Mouse (Mus musculus): ENCODE data around the gene Mndal. TPM values are rescaled to one million over a fixed set of nuclear protein-coding genes. Genes with fewer than 3 reads are reported as not detected.
A peak's percentile ranks its signal among the peaks of the same experiment; 100 is the strongest.
"Not testable (repeated sequence)": the region's sequence is repeated elsewhere in the genome, so short reads cannot be mapped to it uniquely, and the experiment has no call there.

The Mndal gene
- total and polyA plus RNA-seq, 3 experiments, result 56.8 to 175 (median 107) TPM

- no peak for TF ChIP-seq HCFC1 (IDR thresholded peaks at IDR 0.05; ENCODE audit: low read depth, low read length)
- no peak for TF ChIP-seq MEF2A (IDR thresholded peaks at IDR 0.05; ENCODE audit: borderline replicate concordance, low read depth, low read length)
- no peak for TF ChIP-seq ZKSCAN1 (IDR thresholded peaks at IDR 0.05; ENCODE audit: borderline replicate concordance, low read depth, low read length)
- no peak for TF ChIP-seq POLR2A (IDR thresholded peaks at IDR 0.05; ENCODE audit: low read depth, low read length)
- no peak for TF ChIP-seq NELFE (IDR thresholded peaks at IDR 0.05; ENCODE audit: low read depth, low read length)
- TF ChIP-seq UBTF (IDR thresholded peaks at IDR 0.05; ENCODE audit: low read depth, low read length), result no peak
- no peak for TF ChIP-seq ZNF384 (IDR thresholded peaks at IDR 0.05; ENCODE audit: low read depth, low read length)
- TF ChIP-seq TBP (conservative IDR thresholded peaks at IDR 0.05; ENCODE audit: low read depth, low read length), result no peak
- no peak for TF ChIP-seq TCF12 (IDR thresholded peaks at IDR 0.05; ENCODE audit: low read depth, low read length)
- TF ChIP-seq MAFK (IDR thresholded peaks at IDR 0.05; ENCODE audit: insufficient replicate concordance, low read length), result no peak
- TF ChIP-seq NRF1 (IDR thresholded peaks at IDR 0.05; ENCODE audit: low read depth, low read length), result no peak
- no peak for TF ChIP-seq E2F4 (IDR thresholded peaks at IDR 0.05; ENCODE audit: insufficient replicate concordance, low read depth, low read length)
- TF ChIP-seq PAX5 (IDR thresholded peaks at IDR 0.05; ENCODE audit: low read length), result no peak
- TF ChIP-seq CHD1 (IDR thresholded peaks at IDR 0.05; ENCODE audit: low read depth, low read length), result no peak
- no peak for TF ChIP-seq BHLHE40 (IDR thresholded peaks at IDR 0.05; ENCODE audit: low read depth, low read length)
- Histone ChIP-seq H3K9me3 (replicated peaks; ENCODE audit: low read length) (no peaks in the 10 kb centered on the region), H3K27me3 (replicated peaks) (no peaks in the 10 kb centered on the region), H3K4me1 (ENCODE audit: control insufficient read depth in 1 of 2, insufficient read depth in 2 of 2) (peaks cover 0 to 4% of the 10 kb centered on the region in 2 experiments; a peak in 2 of 4 replicates), H3K9ac (ENCODE audit: insufficient read depth, low read depth) (no peak overlapping the region), H3K4me3 (replicated peaks in 1 of 3; ENCODE audit: low read depth in 2 of 3, low read length in 2 of 3, poor library complexity in 1 of 3) (no peak overlapping the region), H3K27ac (ENCODE audit: insufficient read depth, low read depth) (no peak overlapping the region), H3K36me3 (replicated peaks in 1 of 2; ENCODE audit: control insufficient read depth in 1 of 2, insufficient read depth in 1 of 2, low read length in 1 of 2) (no peaks in the 10 kb centered on the region), H3K4me2 (ENCODE audit: insufficient read depth, low read depth, poor library complexity, severe bottlenecking) (no peak overlapping the region), H3K79me2 (replicated peaks; ENCODE audit: control insufficient read depth, extremely low read depth, insufficient read depth, poor library complexity, severe bottlenecking) (no peaks in the 10 kb centered on the region)
- dilution Hi-C loops (cut with MboI; ENCODE audit: extremely low pct_ligation_motif_present, extremely low pct_unique_long_range_greater_than_20kb, low sequenced_read_pairs), result no loop called here
- DNase-seq (ENCODE audit: extremely low read depth), result no peak
- in situ Hi-C loops (cut with MboI; ENCODE audit: low pct_ligation_motif_present, low pct_unique_long_range_greater_than_20kb, low sequenced_read_pairs), result no loop called here
Observed at GRCm38 (mm10) chr1:173844754-173845153, 97.5 kb downstream of the Mndal start.

GRCm38 (mm10) chr1:173821481-173821803, 120.8 kb downstream of the Mndal start:
- H3K36me3 ChIP-seq (replicated peaks in 1 of 2; ENCODE audit: control insufficient read depth in 1 of 2, insufficient read depth in 1 of 2, low read length in 1 of 2); H3K27ac ChIP-seq (ENCODE audit: insufficient read depth, low read depth); H3K4me2 ChIP-seq (ENCODE audit: insufficient read depth, low read depth, poor library complexity, severe bottlenecking); in situ Hi-C loops (cut with MboI; ENCODE audit: low pct_ligation_motif_present, low pct_unique_long_range_greater_than_20kb, low sequenced_read_pairs); H3K4me1 ChIP-seq (ENCODE audit: control insufficient read depth in 1 of 2, insufficient read depth in 2 of 2); H3K9ac ChIP-seq (ENCODE audit: insufficient read depth, low read depth); H3K4me3 ChIP-seq (replicated peaks in 1 of 3; ENCODE audit: low read depth in 2 of 3, low read length in 2 of 3, poor library complexity in 1 of 3); DNase-seq (ENCODE audit: extremely low read depth); H3K79me2 ChIP-seq (replicated peaks; ENCODE audit: control insufficient read depth, extremely low read depth, insufficient read depth, poor library complexity, severe bottlenecking); H3K27me3 ChIP-seq (replicated peaks); dilution Hi-C loops (cut with MboI; ENCODE audit: extremely low pct_ligation_motif_present, extremely low pct_unique_long_range_greater_than_20kb, low sequenced_read_pairs); H3K9me3 ChIP-seq (replicated peaks; ENCODE audit: low read length): not testable (repeated sequence)

- DNase-seq (ENCODE audit: extremely low read depth); H3K9ac ChIP-seq (ENCODE audit: insufficient read depth, low read depth); H3K36me3 ChIP-seq (replicated peaks in 1 of 2; ENCODE audit: control insufficient read depth in 1 of 2, insufficient read depth in 1 of 2, low read length in 1 of 2); H3K79me2 ChIP-seq (replicated peaks; ENCODE audit: control insufficient read depth, extremely low read depth, insufficient read depth, poor library complexity, severe bottlenecking); H3K4me3 ChIP-seq (replicated peaks in 1 of 3; ENCODE audit: low read depth in 2 of 3, low read length in 2 of 3, poor library complexity in 1 of 3); H3K4me1 ChIP-seq (ENCODE audit: control insufficient read depth in 1 of 2, insufficient read depth in 2 of 2); dilution Hi-C loops (cut with MboI; ENCODE audit: extremely low pct_ligation_motif_present, extremely low pct_unique_long_range_greater_than_20kb, low sequenced_read_pairs); H3K27me3 ChIP-seq (replicated peaks); H3K9me3 ChIP-seq (replicated peaks; ENCODE audit: low read length); H3K27ac ChIP-seq (ENCODE audit: insufficient read depth, low read depth); in situ Hi-C loops (cut with MboI; ENCODE audit: low pct_ligation_motif_present, low pct_unique_long_range_greater_than_20kb, low sequenced_read_pairs); H3K4me2 ChIP-seq (ENCODE audit: insufficient read depth, low read depth, poor library complexity, severe bottlenecking): not testable (repeated sequence)
Observed at GRCm38 (mm10) chr1:173820794-173821480, 121.4 kb downstream of the Mndal start.

- H3K4me2 ChIP-seq (ENCODE audit: insufficient read depth, low read depth, poor library complexity, severe bottlenecking); dilution Hi-C loops (cut with MboI; ENCODE audit: extremely low pct_ligation_motif_present, extremely low pct_unique_long_range_greater_than_20kb, low sequenced_read_pairs); H3K4me3 ChIP-seq (replicated peaks in 1 of 3; ENCODE audit: low read depth in 2 of 3, low read length in 2 of 3, poor library complexity in 1 of 3); H3K79me2 ChIP-seq (replicated peaks; ENCODE audit: control insufficient read depth, extremely low read depth, insufficient read depth, poor library complexity, severe bottlenecking); H3K9me3 ChIP-seq (replicated peaks; ENCODE audit: low read length); in situ Hi-C loops (cut with MboI; ENCODE audit: low pct_ligation_motif_present, low pct_unique_long_range_greater_than_20kb, low sequenced_read_pairs); H3K27me3 ChIP-seq (replicated peaks); H3K4me1 ChIP-seq (ENCODE audit: control insufficient read depth in 1 of 2, insufficient read depth in 2 of 2); H3K9ac ChIP-seq (ENCODE audit: insufficient read depth, low read depth); H3K36me3 ChIP-seq (replicated peaks in 1 of 2; ENCODE audit: control insufficient read depth in 1 of 2, insufficient read depth in 1 of 2, low read length in 1 of 2); H3K27ac ChIP-seq (ENCODE audit: insufficient read depth, low read depth): not testable (repeated sequence)
- DNase-seq (ENCODE audit: extremely low read depth), result peak; percentile 22
Observed at GRCm38 (mm10) chr1:173809294-173809693, 133.0 kb downstream of the Mndal start.
